Mouse (Mus musculus) liver, postnatal 0 days (tissue): Measurements from ENCODE around the gene Cmya5. TPM values are rescaled to one million over a fixed set of nuclear protein-coding genes. Genes with fewer than 3 reads are reported as not detected.

Source experiments
- ATAC-seq: fragments of 200-750 bp; cut with Nextera tagmentation; 2 replicates; pipeline ENCODE4 v1.8.0; 2017; ENCODE audit warnings: mild to moderate bottlenecking, moderate library complexity
- DNase-seq: peaks from one replicate; pipeline ENCODE4 v3.0.0-alpha.2; 2016
- H3K27ac ChIP-seq: fragments of 300-500 bp; sonication (generic); 2 replicates; pipeline ENCODE4 v1.5.1; 2014; ENCODE audit warnings: antibody characterized with exemption, moderate library complexity, mild to moderate bottlenecking, low read depth
- H3K27me3 ChIP-seq: fragments of 300-500 bp; sonication (generic); 2 replicates; pipeline ENCODE4 v1.6.1; 2014; ENCODE audit warnings: low read length, control low read depth, mixed read lengths; ENCODE audit not compliant: insufficient read depth
- H3K36me3 ChIP-seq: fragments of 300-500 bp; sonication (generic); replicated peaks from 2 replicates; pipeline ENCODE4 v1.6.1; 2014; ENCODE audit warnings: mild to moderate bottlenecking, control low read depth, low read length, moderate library complexity, mixed read lengths; ENCODE audit not compliant: insufficient read depth
- H3K4me1 ChIP-seq: fragments of 300-500 bp; sonication (generic); 2 replicates; pipeline ENCODE4 v1.6.1; 2014; ENCODE audit warnings: antibody characterized with exemption, mild to moderate bottlenecking, control low read depth; ENCODE audit not compliant: insufficient read depth
- H3K4me2 ChIP-seq: fragments of 300-500 bp; sonication (generic); 2 replicates; pipeline ENCODE4 v1.6.1; 2014; ENCODE audit warnings: low read depth, mild to moderate bottlenecking, low read length, moderate library complexity, mixed read lengths
- H3K4me3 ChIP-seq: fragments of 300-500 bp; sonication (generic); 2 replicates; pipeline ENCODE4 v1.5.1; 2014; ENCODE audit warnings: low read depth, low read length
- H3K9ac ChIP-seq: fragments of 300-500 bp; sonication (generic); replicated peaks from 2 replicates; pipeline ENCODE4 v1.6.1; 2014; ENCODE audit warnings: mild to moderate bottlenecking, moderate library complexity
- H3K9me3 ChIP-seq: fragments of 300-500 bp; sonication (generic); 2 replicates; pipeline ENCODE4 v1.6.1; 2016; ENCODE audit warnings: mild to moderate bottlenecking, control low read depth, low read length, mixed read lengths
- CTCF ChIP-seq: sonication (generic); IDR thresholded peaks from 2 replicates; pipeline ENCODE4 v1.5.1; 2016; ENCODE audit warnings: antibody characterized with exemption, low read depth
- EP300 ChIP-seq: IDR thresholded peaks from 2 replicates; pipeline ENCODE4 v1.6.1; 2016; ENCODE audit warnings: antibody characterized with exemption, low read depth, mild to moderate bottlenecking
- WGBS: fragments of 180-500 bp; shearing (Covaris S2); extraction: QIAGEN DNeasy Blood & Tissue Kit; methylation state at CpG from one replicate; pipeline ENCODE4 v1.1.7; 2014; ENCODE audit not compliant: insufficient replicate concordance; 5-methylcytosine and 5-hydroxymethylcytosine counted together
- polyA plus RNA-seq: library from polyadenylated mRNA; unstranded; fragments of >200 nt; fragmentation: Nextera tagmentation; extraction: Ambion mirVana; gene quantifications from 2 replicates; pipeline ENCODE4 v1.2.1, GENCODE M21; 2015

Gene Cmya5
- polyA plus RNA-seq, 1 experiment from 2014 or later, result 0.01 TPM

GRCm38 (mm10) chr13:93180351-93180750, 35.8 kb upstream of the Cmya5 start:
- WGBS, result 94% methylated on average over 1 of the region's 1 CpGs
- H3K4me2 ChIP-seq, result no peak overlapping the region
- no peaks in the 10 kb centered on the region for H3K27me3 ChIP-seq
- no peak overlapping the region for H3K27ac ChIP-seq
- peaks cover 29% of the 10 kb centered on the region for H3K36me3 ChIP-seq
- H3K4me3 ChIP-seq, result no peak overlapping the region
- H3K9ac ChIP-seq, result no peak overlapping the region
- no peak for DNase-seq
- no peaks in the 10 kb centered on the region for H3K9me3 ChIP-seq
- peaks cover 6% of the 10 kb centered on the region; the same call in 1 of the 2 replicates for H3K4me1 ChIP-seq
- ATAC-seq, result no peak
- TF ChIP-seq EP300 (no peak), CTCF (no peak)

- Histone ChIP-seq H3K9ac (no peak overlapping the region), H3K9me3 (no peaks in the 10 kb centered on the region), H3K27ac (no peak overlapping the region), H3K4me2 (no peak overlapping the region), H3K27me3 (no peaks in the 10 kb centered on the region), H3K36me3 (peaks cover 26% of the 10 kb centered on the region), H3K4me3 (no peak overlapping the region), H3K4me1 (peaks cover 6% of the 10 kb centered on the region; the same call in 1 of the 2 replicates)
- TF ChIP-seq CTCF, result no peak
- no peak for TF ChIP-seq EP300
- ATAC-seq (no peak), DNase-seq (no peak)
- 62% methylated on average over 2 of the region's 2 CpGs for WGBS
Observed at GRCm38 (mm10) chr13:93179522-93179921, 35.0 kb upstream of the Cmya5 start.

- peak; percentile 56 for ATAC-seq
- peaks cover 29% of the 10 kb centered on the region for H3K36me3 ChIP-seq
Observed at GRCm38 (mm10) chr13:93177571-93177970, 33.0 kb upstream of the Cmya5 start.

GRCm38 (mm10) chr13:93163303-93163702, 18.8 kb upstream of the Cmya5 start:
- H3K27me3 ChIP-seq, result no peaks in the 10 kb centered on the region
- no peak overlapping the region for H3K27ac ChIP-seq
- no peak overlapping the region for H3K4me2 ChIP-seq
- TF ChIP-seq EP300, result no peak
- no peak for TF ChIP-seq CTCF
- no peaks in the 10 kb centered on the region for H3K9me3 ChIP-seq
- ATAC-seq (no peak), DNase-seq (no peak)
- 91% methylated on average over 4 of the region's 4 CpGs for WGBS
- peaks cover 33% of the 10 kb centered on the region for H3K36me3 ChIP-seq
- H3K4me1 ChIP-seq, result no peaks in the 10 kb centered on the region
- H3K4me3 ChIP-seq, result no peak overlapping the region
- no peak overlapping the region for H3K9ac ChIP-seq

More at GRCm38 (mm10) chr13:93177571-93177970, 33.0 kb upstream of the Cmya5 start:
- Histone ChIP-seq H3K4me1 (peaks cover 6% of the 10 kb centered on the region; the same call in 1 of the 2 replicates), H3K9me3 (no peaks in the 10 kb centered on the region), H3K4me3 (no peak overlapping the region), H3K4me2 (no peak overlapping the region), H3K27me3 (no peaks in the 10 kb centered on the region), H3K9ac (no peak overlapping the region), H3K27ac (peak overlapping the region; percentile 45)
- TF ChIP-seq CTCF, result no peak
- TF ChIP-seq EP300, result no peak
- no peak for DNase-seq

- H3K27ac ChIP-seq, result no peak overlapping the region
- no peaks in the 10 kb centered on the region for H3K27me3 ChIP-seq
- H3K4me3 ChIP-seq, result no peak overlapping the region
- H3K36me3 ChIP-seq, result peaks cover 30% of the 10 kb centered on the region
- H3K4me2 ChIP-seq, result no peak overlapping the region
- H3K9ac ChIP-seq, result no peak overlapping the region
- DNase-seq, result no peak
- no peaks in the 10 kb centered on the region for H3K9me3 ChIP-seq
- TF ChIP-seq CTCF (no peak), EP300 (no peak)
- ATAC-seq, result no peak
- H3K4me1 ChIP-seq, result no peaks in the 10 kb centered on the region
Observed at GRCm38 (mm10) chr13:93162456-93162855, 17.9 kb upstream of the Cmya5 start.

GRCm38 (mm10) chr13:93158261-93158660, 13.7 kb upstream of the Cmya5 start:
- TF ChIP-seq EP300 (no peak), CTCF (no peak)
- no peak overlapping the region for H3K4me2 ChIP-seq
- no peaks in the 10 kb centered on the region for H3K4me1 ChIP-seq
- no peaks in the 10 kb centered on the region for H3K9me3 ChIP-seq
- H3K4me3 ChIP-seq, result no peak overlapping the region
- 73% methylated on average over 6 of the region's 6 CpGs for WGBS
- H3K9ac ChIP-seq, result no peak overlapping the region
- peaks cover 34% of the 10 kb centered on the region for H3K36me3 ChIP-seq
- no peaks in the 10 kb centered on the region for H3K27me3 ChIP-seq
- no peak for ATAC-seq
- H3K27ac ChIP-seq, result no peak overlapping the region
- DNase-seq, result no peak

- DNase-seq (no peak), ATAC-seq (no peak)
- Histone ChIP-seq H3K9ac (no peak overlapping the region), H3K9me3 (no peaks in the 10 kb centered on the region), H3K27me3 (no peaks in the 10 kb centered on the region), H3K27ac (no peak overlapping the region), H3K36me3 (peaks cover 50% of the 10 kb centered on the region), H3K4me1 (no peaks in the 10 kb centered on the region), H3K4me3 (no peak overlapping the region), H3K4me2 (no peak overlapping the region)
- 87% methylated on average over 1 of the region's 1 CpGs for WGBS
- no peak for TF ChIP-seq CTCF
- TF ChIP-seq EP300, result no peak
Observed at GRCm38 (mm10) chr13:93153280-93153679, 8.8 kb upstream of the Cmya5 start.
